Mouse (Mus musculus) kidney, adult 2 months (tissue): ENCODE measurements around the gene Sgca.

ENCODE experiments used
- CTCF ChIP-seq: fragments of 200-500 bp; conservative IDR thresholded peaks from 2 replicates; pipeline ENCODE4 v1.5.1; 2011; ENCODE audit warnings: low read depth, mild to moderate bottlenecking, control low read depth, low read length, moderate library complexity, mixed read lengths; ENCODE audit not compliant: insufficient read depth, insufficient read length
- POLR2A ChIP-seq: fragments of 200-500 bp; IDR thresholded peaks from one replicate; pipeline ENCODE4 v1.6.1; 2011; ENCODE audit warnings: low read depth, low read length, control low read depth

DNA sequence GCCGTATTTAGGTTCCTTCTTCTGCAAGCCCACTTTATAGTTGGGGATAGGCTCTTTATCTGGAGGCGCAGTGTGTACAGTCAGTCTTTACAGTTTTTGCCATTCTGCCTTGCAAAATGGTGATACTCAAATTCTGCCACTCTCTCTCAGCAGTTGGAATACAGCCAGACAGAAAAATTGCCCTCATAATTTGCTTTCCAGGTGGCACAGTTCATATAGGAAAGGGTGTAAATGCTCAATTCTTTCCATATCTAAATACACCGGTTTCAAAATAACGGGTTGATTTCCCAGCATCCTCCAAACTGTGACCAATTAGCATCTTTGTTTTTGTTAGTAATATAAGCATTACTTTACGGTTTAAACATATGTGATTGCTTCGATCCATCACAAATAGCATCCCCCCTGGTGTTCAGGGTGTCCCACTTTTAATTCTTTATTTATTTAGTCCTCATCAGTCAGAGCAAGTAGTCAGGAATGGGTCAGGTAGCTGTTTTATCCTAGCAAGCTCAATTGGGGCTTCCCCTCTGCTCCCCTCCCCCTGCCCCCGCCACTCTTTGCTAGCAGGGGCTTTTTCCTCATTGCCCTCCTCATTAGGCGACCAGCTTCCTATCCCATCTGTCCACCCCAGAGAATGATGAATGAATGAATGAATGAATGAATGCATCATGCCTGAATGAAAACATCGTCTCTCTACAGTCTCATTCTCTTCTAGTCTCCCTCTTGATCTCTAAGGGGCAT lies 2.2 kb upstream of the Sgca start:
- no peak for TF ChIP-seq CTCF
- no peak for TF ChIP-seq POLR2A
